Mouse (Mus musculus): ENCODE data around the gene Fance.

- TF ChIP-seq CTCF (IDR thresholded peaks at IDR 0.05; ENCODE audit: low read depth, low read length): no peak
- TF ChIP-seq POLR2A (IDR thresholded peaks at IDR 0.05; ENCODE audit: extremely low read depth, insufficient read depth, low read length): no peak
These were observed 32.4 kb upstream of the Fance start for GRCm38 (mm10) chr17:28280831-28281377.

Data from liver, adult 2 months (tissue).